Mouse (Mus musculus): ENCODE data around the gene Syce1l.

GRCm38 (mm10) chr8:113704968-113705367 is 62.0 kb downstream of the Syce1l start:
- TF ChIP-seq CTCF (conservative IDR thresholded peaks at IDR 0.05; ENCODE audit: low read length) (no peak), NANOG (IDR thresholded peaks at IDR 0.05; ENCODE audit: borderline replicate concordance, low read length) (no peak), POU5F1 (IDR thresholded peaks at IDR 0.05; ENCODE audit: borderline replicate concordance, low read length) (no peak)

Data from E14TG2a.4 (cell line).